Mouse (Mus musculus): ENCODE results near the gene Rnf157. TPM values are rescaled to one million over a fixed set of nuclear protein-coding genes. Genes with fewer than 3 reads are reported as not detected.

Gene Rnf157
- polyA plus RNA-seq, 1 experiment from 2014 or later: 19.9 TPM

DNA sequence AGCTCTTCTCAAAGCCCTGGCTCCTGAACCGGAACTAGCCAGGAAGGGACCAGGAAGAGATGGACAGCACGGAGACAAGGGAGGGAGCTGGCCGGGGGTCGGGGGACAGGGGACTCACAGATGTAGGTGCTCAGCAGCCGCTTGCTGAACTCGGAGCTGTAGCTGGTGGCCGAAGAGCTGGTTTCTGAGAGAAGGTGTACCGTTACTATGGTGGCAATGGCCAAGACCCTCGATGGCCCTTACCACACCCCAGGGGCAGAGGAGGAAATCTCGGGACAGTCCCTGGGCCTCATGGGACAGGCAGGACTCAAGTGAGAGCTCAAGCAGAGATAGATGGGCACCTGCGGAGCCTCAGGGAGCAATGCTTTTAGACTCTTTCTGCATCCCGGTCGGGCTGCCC is 120.4 kb downstream of the Rnf157 start:
- peaks cover 66% of the 10 kb centered on the region for H3K36me3 ChIP-seq (ENCODE audit: control insufficient read depth, insufficient read depth, low read length)
- 93% methylated on average over 13 of the region's 13 CpGs for WGBS
- H3K4me2 ChIP-seq (ENCODE audit: low read length): no peak overlapping the region

DNA sequence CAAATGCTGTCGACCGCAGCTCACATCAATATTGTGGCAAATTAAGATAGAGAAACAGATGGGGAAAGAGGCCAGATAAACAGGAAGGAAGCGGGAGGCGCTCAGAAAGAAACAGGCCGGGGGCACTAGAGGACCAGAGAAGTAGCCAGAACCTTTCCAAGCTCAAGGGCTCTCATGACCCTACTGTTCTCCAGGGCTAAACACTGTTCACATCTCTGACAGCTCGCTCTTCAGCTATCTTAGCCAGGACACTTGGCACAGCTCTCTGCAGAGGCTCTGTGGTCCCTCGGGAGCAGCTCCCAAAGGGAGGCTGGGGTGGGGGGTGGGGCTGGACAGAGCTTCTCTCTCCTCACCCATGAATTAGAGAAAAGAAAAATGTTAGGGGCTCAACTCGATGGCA is 122.3 kb downstream of the Rnf157 start:
- peaks cover 51% of the 10 kb centered on the region for H3K36me3 ChIP-seq (ENCODE audit: control insufficient read depth, insufficient read depth, low read length)
- 63% methylated on average over 8 of the region's 8 CpGs for WGBS
- H3K27me3 ChIP-seq (replicated peaks; ENCODE audit: control insufficient read depth, insufficient read depth, low read length): no peaks in the 10 kb centered on the region
- H3K4me2 ChIP-seq (ENCODE audit: low read length): no peak overlapping the region
- no peaks in the 10 kb centered on the region for H3K9me3 ChIP-seq (ENCODE audit: control insufficient read depth, low read length)
- ATAC-seq (replicated peaks; ENCODE audit: low FRiP score, low TSS enrichment, low read depth) (no peak), DNase-seq (ENCODE audit: low spot score) (no peak)
- H3K27ac ChIP-seq (ENCODE audit: low read depth): peak overlapping the region; percentile 36; the same call in 1 of the 2 replicates
- H3K4me3 ChIP-seq (ENCODE audit: low read depth, low read length): no peak overlapping the region
- H3K9ac ChIP-seq (ENCODE audit: low read length): no peak overlapping the region
- H3K4me1 ChIP-seq (replicated peaks; ENCODE audit: control insufficient read depth, insufficient read depth, low read length): peaks cover 12% of the 10 kb centered on the region; the same call in 1 of the 2 replicates

More for the DNA sequence above, 120.4 kb downstream of the Rnf157 start:
- 0 out of 2 replicates have a peak, but pooled peaks cover 5% of the 10 kb centered on the region for H3K4me1 ChIP-seq (replicated peaks; ENCODE audit: control insufficient read depth, insufficient read depth, low read length)
- DNase-seq (ENCODE audit: low spot score) (no peak), ATAC-seq (replicated peaks; ENCODE audit: low FRiP score, low TSS enrichment, low read depth) (no peak)
- H3K9ac ChIP-seq (ENCODE audit: low read length): no peak overlapping the region
- H3K27me3 ChIP-seq (replicated peaks; ENCODE audit: control insufficient read depth, insufficient read depth, low read length): no peaks in the 10 kb centered on the region
- no peak overlapping the region for H3K4me3 ChIP-seq (ENCODE audit: low read depth, low read length)
- no peak overlapping the region for H3K27ac ChIP-seq (ENCODE audit: low read depth)
- H3K9me3 ChIP-seq (ENCODE audit: control insufficient read depth, low read length): no peaks in the 10 kb centered on the region

DNA sequence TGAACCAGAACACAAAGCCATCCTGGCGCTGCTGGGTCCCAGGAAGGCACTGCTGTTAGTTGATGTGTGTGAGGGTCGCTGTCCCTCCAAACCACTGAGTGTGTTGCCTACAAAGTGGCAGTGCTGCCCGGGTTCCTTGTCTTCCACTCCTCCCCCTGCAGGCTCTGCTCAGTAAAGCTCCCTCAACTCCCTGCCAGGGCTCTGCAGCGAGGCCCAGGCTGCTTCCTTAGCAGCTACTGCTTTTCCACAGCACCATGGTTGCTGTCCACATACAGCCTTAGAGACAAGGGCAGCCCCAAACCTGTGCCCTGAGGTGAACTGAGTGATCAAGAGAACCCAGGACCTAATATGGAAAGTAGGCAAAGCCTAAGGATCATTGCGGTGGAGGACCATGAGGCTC is 125.5 kb downstream of the Rnf157 start:
- Histone ChIP-seq H3K4me1 (replicated peaks; ENCODE audit: control insufficient read depth, insufficient read depth, low read length) (peaks cover 9% of the 10 kb centered on the region), H3K27ac (ENCODE audit: low read depth) (no peak overlapping the region; the same call in 1 of the 2 replicates), H3K36me3 (ENCODE audit: control insufficient read depth, insufficient read depth, low read length) (peaks cover 35% of the 10 kb centered on the region), H3K27me3 (replicated peaks; ENCODE audit: control insufficient read depth, insufficient read depth, low read length) (peaks cover 31% of the 10 kb centered on the region), H3K9ac (ENCODE audit: low read length) (no peak overlapping the region), H3K9me3 (ENCODE audit: control insufficient read depth, low read length) (no peaks in the 10 kb centered on the region), H3K4me3 (ENCODE audit: low read depth, low read length) (no peak overlapping the region), H3K4me2 (ENCODE audit: low read length) (no peak overlapping the region)
- ATAC-seq (replicated peaks; ENCODE audit: low FRiP score, low TSS enrichment, low read depth) (no peak), DNase-seq (ENCODE audit: low spot score) (no peak)
- 74% methylated on average over 5 of the region's 5 CpGs for WGBS

Other genes with a start within 250 kb of the Rnf157 start
- gene Fbf1, start 244.9 kb downstream of the Rnf157 start, polyA plus RNA-seq (2014; fragmentation: Nextera tagmentation; extraction: Ambion mirVana): 22.8 and 23.3 TPM in 2 replicates
- 88.8 and 93.2 TPM in 2 replicates for gene Ten1, start 214.2 kb downstream of the Rnf157 start, polyA plus RNA-seq (2014; fragmentation: Nextera tagmentation; extraction: Ambion mirVana)
- gene Acox1, start 214.0 kb downstream of the Rnf157 start, polyA plus RNA-seq (2014; fragmentation: Nextera tagmentation; extraction: Ambion mirVana): 33.3 and 35.1 TPM in 2 replicates
- 3.2 and 3.7 TPM in 2 replicates for gene Evpl, start 175.0 kb downstream of the Rnf157 start, polyA plus RNA-seq (2014; fragmentation: Nextera tagmentation; extraction: Ambion mirVana)
- 78.1 and 83.2 TPM in 2 replicates for gene Srp68, start 138.8 kb downstream of the Rnf157 start, polyA plus RNA-seq (2014; fragmentation: Nextera tagmentation; extraction: Ambion mirVana)
- gene Galr2, start 132.1 kb downstream of the Rnf157 start, polyA plus RNA-seq (2014; fragmentation: Nextera tagmentation; extraction: Ambion mirVana): 0.11 and 0.15 TPM in 2 replicates
- 63.8 TPM in 2 replicates for gene Exoc7, start 105.8 kb downstream of the Rnf157 start, polyA plus RNA-seq (2014; fragmentation: Nextera tagmentation; extraction: Ambion mirVana)
- gene Foxj1, start 77.6 kb downstream of the Rnf157 start, polyA plus RNA-seq (2014; fragmentation: Nextera tagmentation; extraction: Ambion mirVana): 0.95 and 0.97 TPM in 2 replicates
- gene Ubald2, start 21.1 kb upstream of the Rnf157 start, polyA plus RNA-seq (2014; fragmentation: Nextera tagmentation; extraction: Ambion mirVana): 76.2 and 78.5 TPM in 2 replicates
- 0.15 and 0.22 TPM in 2 replicates for gene Qrich2, start 53.2 kb upstream of the Rnf157 start, polyA plus RNA-seq (2014; fragmentation: Nextera tagmentation; extraction: Ambion mirVana)
- 207 and 208 TPM in 2 replicates for gene Prpsap1, start 81.2 kb upstream of the Rnf157 start, polyA plus RNA-seq (2014; fragmentation: Nextera tagmentation; extraction: Ambion mirVana)
- gene Sphk1, start 117.9 kb upstream of the Rnf157 start, polyA plus RNA-seq (2014; fragmentation: Nextera tagmentation; extraction: Ambion mirVana): 2.1 and 4.5 TPM in 2 replicates
- 9.7 and 9.8 TPM in 2 replicates for gene Ube2o, start 168.4 kb upstream of the Rnf157 start, polyA plus RNA-seq (2014; fragmentation: Nextera tagmentation; extraction: Ambion mirVana)
- not detected in 2 replicates for gene Aanat, start 173.4 kb upstream of the Rnf157 start, polyA plus RNA-seq (2014; fragmentation: Nextera tagmentation; extraction: Ambion mirVana)
- gene Rhbdf2, start 214.0 kb upstream of the Rnf157 start, polyA plus RNA-seq (2014; fragmentation: Nextera tagmentation; extraction: Ambion mirVana): 5.7 and 5.9 TPM in 2 replicates
- gene Prcd, start 240.5 kb upstream of the Rnf157 start, polyA plus RNA-seq (2014; fragmentation: Nextera tagmentation; extraction: Ambion mirVana): 0.75 and 1.8 TPM in 2 replicates
- 14.5 and 16.4 TPM in 2 replicates for gene Cygb, start 241.3 kb upstream of the Rnf157 start, polyA plus RNA-seq (2014; fragmentation: Nextera tagmentation; extraction: Ambion mirVana)